Mouse (Mus musculus): ENCODE data around the gene Zcchc7. TPM values are rescaled to one million over a fixed set of nuclear protein-coding genes. Genes with fewer than 3 reads are reported as not detected.
A peak's percentile ranks its signal among the peaks of the same experiment; 100 is the strongest.

Gene Zcchc7
- polyA plus RNA-seq, 1 experiment: 16.8 TPM

DNA sequence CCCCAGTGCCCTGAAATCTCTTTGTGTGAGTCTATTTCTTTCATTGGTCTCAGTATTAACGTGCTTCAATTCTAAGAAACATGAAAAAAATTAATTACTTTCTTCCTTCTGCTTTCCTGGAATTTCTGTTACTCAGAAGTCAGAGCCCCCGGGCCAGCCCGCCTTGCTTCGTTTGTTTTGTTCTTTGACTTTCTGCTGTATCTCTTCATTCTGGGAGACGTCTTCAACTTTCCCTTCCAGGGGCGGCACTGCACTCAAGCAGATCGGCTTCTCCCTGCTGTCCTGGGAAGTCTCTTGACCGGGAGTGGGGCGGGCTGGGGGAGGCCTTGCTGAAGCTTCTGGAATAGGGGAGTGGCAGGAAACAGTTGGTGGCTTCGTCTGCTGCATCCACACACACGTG lies 207.5 kb downstream of the Zcchc7 start:
- no peak for DNase-seq (ENCODE audit: low read depth)

GRCm38 (mm10) chr4:44965175-44965574 lies 209.5 kb downstream of the Zcchc7 start:
- DNase-seq (ENCODE audit: low read depth): no peak

GRCm38 (mm10) chr4:44965736-44966135 lies 210.1 kb downstream of the Zcchc7 start:
- no peak for DNase-seq (ENCODE audit: low read depth)

DNA sequence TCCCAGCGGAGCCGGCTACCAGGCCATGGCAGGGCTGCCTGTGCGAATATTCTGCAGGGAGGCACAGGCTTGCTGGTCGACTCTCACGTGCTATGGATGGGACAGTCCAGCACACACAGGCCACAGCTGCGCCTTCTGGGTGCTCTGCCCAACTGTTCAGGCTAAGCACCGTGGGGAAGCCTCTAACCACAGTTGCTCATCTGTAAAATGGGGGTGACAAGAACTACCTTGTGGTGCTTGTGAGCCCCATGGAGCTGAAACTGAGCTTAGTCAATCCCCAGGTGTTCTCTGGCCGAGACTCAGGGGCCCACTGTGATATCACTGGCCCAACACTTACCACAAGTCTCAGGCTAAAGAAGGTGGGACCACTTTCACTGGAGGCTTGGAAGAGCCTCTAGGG lies 211.7 kb downstream of the Zcchc7 start:
- DNase-seq (ENCODE audit: low read depth): no peak

DNA sequence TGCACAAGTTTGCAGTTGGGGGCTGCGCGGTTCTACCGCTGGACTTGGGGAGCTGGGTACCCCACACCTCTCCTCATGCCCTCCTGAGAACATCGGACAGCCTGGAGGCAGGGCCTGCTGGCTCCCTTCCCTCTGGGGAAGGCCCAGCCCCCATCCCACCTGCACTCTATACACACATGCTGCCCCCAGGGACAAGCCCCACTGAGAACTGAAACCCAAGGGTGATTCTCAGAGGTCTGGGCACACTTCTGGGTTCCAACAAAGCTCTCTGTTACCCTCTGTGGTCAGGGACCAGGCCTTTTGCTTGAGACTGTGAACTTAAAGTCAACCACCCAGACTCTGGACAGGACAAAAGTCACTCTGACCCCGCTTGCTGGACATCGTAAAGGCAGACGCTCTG lies 214.4 kb downstream of the Zcchc7 start:
- no peak for DNase-seq (ENCODE audit: low read depth)

GRCm38 (mm10) chr4:44970612-44971110 lies 215.0 kb downstream of the Zcchc7 start:
- DNase-seq (ENCODE audit: low read depth): no peak

DNA sequence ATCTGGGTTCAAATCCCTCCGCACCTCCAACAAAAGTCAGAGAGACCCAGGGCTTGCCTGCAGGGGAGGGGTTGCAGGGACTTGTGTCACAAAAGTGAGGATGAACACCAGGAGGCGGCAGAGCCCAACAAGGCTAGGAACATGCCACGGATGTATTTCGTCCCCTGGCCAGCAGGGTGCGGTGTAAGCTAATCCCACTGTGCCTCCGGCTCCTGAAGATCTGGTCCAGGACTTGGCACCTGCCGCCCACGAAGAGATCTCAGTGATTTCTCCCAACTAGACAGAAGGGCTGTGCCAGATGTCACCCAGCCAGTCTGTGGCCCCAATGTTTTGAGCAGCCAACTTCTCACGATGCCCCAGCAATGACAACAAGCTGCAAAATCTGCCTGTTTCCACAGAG lies 217.8 kb downstream of the Zcchc7 start:
- peak; percentile 36 for DNase-seq (ENCODE audit: low read depth)

DNA sequence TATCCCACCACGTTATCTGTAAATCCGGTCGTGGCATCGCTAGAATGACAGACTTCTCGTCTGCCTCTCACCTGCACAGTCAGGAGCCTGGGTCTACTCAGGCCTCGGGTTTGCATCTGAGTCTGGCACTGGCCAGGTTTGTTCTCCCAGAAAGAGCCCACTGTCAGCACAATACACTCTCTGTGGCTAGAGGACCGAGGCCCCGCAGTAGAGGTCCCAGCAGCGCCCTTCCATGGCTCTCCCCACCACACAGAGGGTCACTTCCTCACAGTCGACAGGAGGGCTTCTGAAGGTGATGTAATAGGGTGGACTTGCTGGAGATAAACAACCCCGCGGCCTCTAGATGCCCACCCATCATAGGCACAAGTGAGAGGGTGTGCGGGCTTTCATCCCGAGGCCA lies 218.2 kb downstream of the Zcchc7 start:
- no peak for DNase-seq (ENCODE audit: low read depth)

GRCm38 (mm10) chr4:44974331-44974730 lies 218.7 kb downstream of the Zcchc7 start:
- no peak for DNase-seq (ENCODE audit: low read depth)

- no peak for DNase-seq (ENCODE audit: low read depth)
Measured at GRCm38 (mm10) chr4:44976026-44976615, 220.4 kb downstream of the Zcchc7 start.

DNA sequence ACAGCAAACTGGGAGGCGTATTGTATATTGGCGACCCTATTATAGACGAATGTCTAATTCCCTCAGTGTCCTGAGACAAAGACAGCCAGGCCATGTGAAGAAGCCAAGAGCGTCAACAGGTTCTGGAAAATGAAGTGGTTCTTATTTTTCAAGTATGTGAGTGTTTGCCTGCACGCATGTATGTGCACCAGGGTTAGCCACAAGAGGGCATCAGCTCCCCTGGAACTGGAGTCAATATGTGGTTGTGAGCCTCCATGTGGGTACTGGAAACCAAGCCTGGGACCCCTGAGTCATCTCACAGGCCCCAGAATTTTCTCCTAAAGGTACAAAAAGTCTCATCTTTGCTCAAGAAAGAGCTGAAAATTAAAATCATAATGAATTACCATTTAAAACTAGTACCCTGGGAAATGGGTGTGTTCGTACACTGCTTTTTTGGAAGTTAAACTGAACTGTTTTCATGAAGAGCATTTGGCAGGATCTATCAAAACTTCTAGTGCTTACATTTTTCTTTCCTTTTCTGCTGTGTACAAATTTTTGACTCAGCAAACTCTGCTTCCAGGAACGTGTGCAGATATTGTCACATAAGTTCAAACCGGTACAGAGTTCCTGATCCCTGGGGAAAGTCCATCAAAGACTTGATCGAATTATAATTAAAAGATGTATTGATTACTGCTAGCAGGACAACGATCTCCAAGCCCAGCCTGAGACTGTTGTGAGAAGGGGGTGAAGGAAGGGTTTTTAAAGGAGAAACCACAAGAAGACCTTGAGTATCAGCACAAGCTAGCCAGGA lies 221.4 kb downstream of the Zcchc7 start:
- no peak for DNase-seq (ENCODE audit: low read depth)

GRCm38 (mm10) chr4:44978175-44978574 lies 222.5 kb downstream of the Zcchc7 start:
- DNase-seq (ENCODE audit: low read depth): no peak

- DNase-seq (ENCODE audit: low read depth): no peak
Measured at GRCm38 (mm10) chr4:44979794-44980338, 224.2 kb downstream of the Zcchc7 start.

GRCm38 (mm10) chr4:44981280-44981973 lies 225.8 kb downstream of the Zcchc7 start, which contains the start of gene Grhpr:
Grhpr (plus strand) TSS chr4:44981395.
- no peak for DNase-seq (ENCODE audit: low read depth)

Other genes with a start within 250 kb of the Zcchc7 start
- 0.19 and 0.58 TPM in 2 replicates for gene Pax5, start 45.4 kb upstream of the Zcchc7 start, polyA plus RNA-seq (2012; rRNA removed)
- 106 and 120 TPM in 2 replicates for gene Grhpr, start 225.5 kb downstream of the Zcchc7 start, polyA plus RNA-seq (2012; rRNA removed)